Mouse (Mus musculus) kidney, adult 11 months (tissue): ENCODE data around the gene 2300003K06Rik.
"Not testable (repeated sequence)": the region's sequence is repeated elsewhere in the genome, so short reads cannot be mapped to it uniquely, and the experiment has no call there.

Experiments used
- DNase-seq: peaks from one replicate; pipeline ENCODE4 v3.0.0; 2022

The 2300003K06Rik gene

GRCm38 (mm10) chr11:99837966-99838365 lies at the start of gene 2300003K06Rik:
2300003K06Rik (minus strand) TSS chr11:99838066.
- no peak for DNase-seq

GRCm38 (mm10) chr11:99878887-99879286 lies 41.0 kb upstream of the 2300003K06Rik start, which contains the start of gene Gm11567:
Gm11567 (plus strand) TSS chr11:99879187.
- not testable (repeated sequence) for DNase-seq

- DNase-seq = not testable (repeated sequence)
Observed at GRCm38 (mm10) chr11:99873089-99873488, 35.2 kb upstream of the 2300003K06Rik start, which contains the start of gene Krtap9-1. Krtap9-1 (plus strand) TSS chr11:99873389.

- DNase-seq = not testable (repeated sequence)
Observed at GRCm38 (mm10) chr11:99864176-99864575, 26.3 kb upstream of the 2300003K06Rik start, which contains the start of gene Gm11559. Gm11559 (plus strand) TSS chr11:99864476.

GRCm38 (mm10) chr11:99858761-99859160 lies 20.9 kb upstream of the 2300003K06Rik start:
- DNase-seq = no peak

- no peak for DNase-seq
Observed at GRCm38 (mm10) chr11:99857617-99858016, 19.8 kb upstream of the 2300003K06Rik start, which contains the start of gene Gm11568. Gm11568 (plus strand) TSS chr11:99857917.

- no peak for DNase-seq
Observed at GRCm38 (mm10) chr11:99854121-99854520, 16.3 kb upstream of the 2300003K06Rik start.

- DNase-seq = no peak
Observed at GRCm38 (mm10) chr11:99851508-99851907, 13.6 kb upstream of the 2300003K06Rik start, which contains the start of gene Krtap4-16. Krtap4-16 (minus strand) TSS chr11:99851608.

- no peak for DNase-seq
Observed at GRCm38 (mm10) chr11:99846746-99847145, 8.9 kb upstream of the 2300003K06Rik start.

- DNase-seq = no peak
Observed at GRCm38 (mm10) chr11:99842185-99842584, 4.3 kb upstream of the 2300003K06Rik start.

GRCm38 (mm10) chr11:99815566-99815965 lies 22.3 kb downstream of the 2300003K06Rik start, which contains the start of gene Gm11564:
Gm11564 (minus strand) TSS chr11:99815666.
- DNase-seq = not testable (repeated sequence)

- DNase-seq = not testable (repeated sequence)
Observed at GRCm38 (mm10) chr11:99809792-99810191, 28.1 kb downstream of the 2300003K06Rik start, which contains the start of gene Krtap4-13. Krtap4-13 (minus strand) TSS chr11:99809892.

GRCm38 (mm10) chr11:99804346-99804745 lies 33.5 kb downstream of the 2300003K06Rik start, which contains the start of gene Gm11554:
Gm11554 (minus strand) TSS chr11:99804446.
- DNase-seq = not testable (repeated sequence)

GRCm38 (mm10) chr11:99798832-99799231 lies 39.0 kb downstream of the 2300003K06Rik start, which contains the start of gene Gm11569:
Gm11569 (minus strand) TSS chr11:99798932.
- not testable (repeated sequence) for DNase-seq

GRCm38 (mm10) chr11:99793367-99793766 lies 44.5 kb downstream of the 2300003K06Rik start, which contains the start of gene Gm11596:
Gm11596 (minus strand) TSS chr11:99793467.
- DNase-seq = no peak
